Mouse (Mus musculus): ENCODE measurements at regions not wholly inside any gene's neighbourhood (a gene's known extent, or its start where the extent isn't known, plus 50 kb on each side); places are given as distances from the start of the nearest gene placed in this dataset.
A peak's percentile ranks its signal among the peaks of the same experiment; 100 is the strongest.

GRCm38 (mm10) chr11:19073265-19073664 lies 54.5 kb upstream of the Meis1 start:
- DNase-seq (ENCODE audit: low read depth, low spot score) = no peak

GRCm38 (mm10) chr11:19073887-19074564 lies 55.2 kb upstream of the Meis1 start:
- DNase-seq (ENCODE audit: low read depth, low spot score) = no peak

GRCm38 (mm10) chr11:19091101-19091857 lies 72.5 kb upstream of the Meis1 start:
- no peak for DNase-seq (ENCODE audit: low read depth, low spot score)

GRCm38 (mm10) chr11:19092967-19093745 lies 74.4 kb upstream of the Meis1 start:
- DNase-seq (ENCODE audit: low read depth, low spot score) = no peak

GRCm38 (mm10) chr11:19093749-19094148 lies 75.0 kb upstream of the Meis1 start:
- no peak for DNase-seq (ENCODE audit: low read depth, low spot score)

- DNase-seq (ENCODE audit: low read depth, low spot score) = no peak
Observed at GRCm38 (mm10) chr11:19094183-19094582, 75.4 kb upstream of the Meis1 start.

GRCm38 (mm10) chr11:19102981-19103568 lies 84.3 kb upstream of the Meis1 start:
- DNase-seq (ENCODE audit: low read depth, low spot score) = no peak

GRCm38 (mm10) chr11:19107180-19107579 lies 88.4 kb upstream of the Meis1 start:
- no peak for DNase-seq (ENCODE audit: low read depth, low spot score)

GRCm38 (mm10) chr11:19109055-19109454 lies 90.3 kb upstream of the Meis1 start:
- DNase-seq (ENCODE audit: low read depth, low spot score) = no peak

GRCm38 (mm10) chr11:19111916-19112575 lies 93.3 kb upstream of the Meis1 start:
- peak; percentile 93 for DNase-seq (ENCODE audit: low read depth, low spot score)

- peak; percentile 71 for DNase-seq (ENCODE audit: low read depth, low spot score)
Observed at GRCm38 (mm10) chr11:19117121-19117520, 98.3 kb upstream of the Meis1 start.

- DNase-seq (ENCODE audit: low read depth, low spot score) = no peak
Observed at GRCm38 (mm10) chr11:19118258-19118657, 99.5 kb upstream of the Meis1 start.

- DNase-seq (ENCODE audit: low read depth, low spot score) = no peak
Observed at GRCm38 (mm10) chr11:19119927-19120827, 101.4 kb upstream of the Meis1 start.

- no peak for DNase-seq (ENCODE audit: low read depth, low spot score)
Observed at GRCm38 (mm10) chr11:19120871-19121270, 102.1 kb upstream of the Meis1 start.

- DNase-seq (ENCODE audit: low read depth, low spot score) = no peak
Observed at GRCm38 (mm10) chr11:19135375-19136050, 116.7 kb upstream of the Meis1 start.

GRCm38 (mm10) chr11:19138423-19138822 lies 119.6 kb upstream of the Meis1 start:
- peak; percentile 31 for DNase-seq (ENCODE audit: low read depth, low spot score)

- no peak for DNase-seq (ENCODE audit: low read depth, low spot score)
Observed at GRCm38 (mm10) chr11:19138831-19139230, 120.0 kb upstream of the Meis1 start.

GRCm38 (mm10) chr11:19143267-19144000 lies 124.6 kb upstream of the Meis1 start:
- no peak for DNase-seq (ENCODE audit: low read depth, low spot score)

- no peak for DNase-seq (ENCODE audit: low read depth, low spot score)
Observed at GRCm38 (mm10) chr11:19144506-19144905, 125.7 kb upstream of the Meis1 start.
